In the genomic region with DNA sequence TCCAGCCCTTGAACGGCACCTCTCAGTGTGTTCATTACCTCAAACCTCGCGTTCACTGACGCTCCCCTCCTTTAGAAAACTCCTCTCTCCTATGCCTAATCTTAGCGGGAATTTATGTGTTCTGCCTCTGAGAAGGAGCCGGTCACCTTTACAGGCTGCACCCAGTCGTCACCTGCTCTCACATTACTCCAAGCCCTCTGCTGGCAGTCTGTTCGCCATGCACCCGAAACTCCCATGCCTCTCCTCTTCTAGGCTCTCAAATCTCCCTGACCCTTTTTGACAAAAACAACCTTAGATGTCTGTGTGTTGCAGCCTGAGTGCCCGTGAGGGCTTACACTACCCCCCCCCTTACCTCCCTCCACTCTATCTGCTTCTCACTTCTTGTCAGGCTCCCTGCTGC, we compare ENCODE assay signal across 11 mouse cellular contexts. TPM values are rescaled to one million over a fixed set of nuclear protein-coding genes. Genes with fewer than 3 reads are reported as not detected.
DNase-seq lines count a peak whose midpoint lies in the region; ATAC-seq and TF ChIP-seq lines count a peak whose summit lies in the region.
"Had no signal": no experiment of that assay in that cellular context is flagged by ENCODE, and none has a peak within 500 bp of the region (broad histone marks: within the 10 kb centered on the region; RNA-seq: fewer than 3 reads in every experiment).

No protein-coding gene starts in this region.

- no peaks in the 10 kb centered on the region for H3K36me3 ChIP-seq in forebrain, postnatal 0 days (ENCODE audit: insufficient read depth)
- H3K36me3 ChIP-seq in forebrain, embryonic 10.5 days (replicated peaks): 0 out of 2 replicates have a peak, but pooled peaks cover 2% of the 10 kb centered on the region
- H3K36me3 ChIP-seq in liver, embryonic 14.5 days (replicated peaks; ENCODE audit: control insufficient read depth, insufficient read depth, low read depth): no peaks in the 10 kb centered on the region
- H3K36me3 ChIP-seq: embryonic facial prominence, embryonic 15.5 days had no signal

- no peak for DNase-seq in forebrain, postnatal 0 days
- DNase-seq in forebrain, embryonic 10.5 days (ENCODE audit: extremely low spot score, low spot score): no peak
- no peak for DNase-seq in liver, embryonic 14.5 days (ENCODE audit: low read depth in 3 of 3, low spot score in 3 of 3)
- no peak for DNase-seq in liver
- peak; percentile 66 for DNase-seq in ES-CJ7 (ENCODE audit: low read depth, low spot score)
- peak; percentile 37 for DNase-seq in kidney, postnatal 10 days
- DNase-seq in neural tube, embryonic 10.5 days (ENCODE audit: extremely low spot score, low spot score): no peak

- TF ChIP-seq EP300 in liver, embryonic 14.5 days (IDR thresholded peaks at IDR 0.05; ENCODE audit: low read depth): no peak

- WGBS in forebrain, postnatal 0 days: 39% methylated on average over 10 of the region's 10 CpGs
- WGBS in forebrain, embryonic 10.5 days: 40% methylated on average over 10 of the region's 10 CpGs
- whole genome bisulfite sequencing in liver, embryonic 14.5 days (ENCODE audit: insufficient replicate concordance): 27% methylated on average over 10 of the region's 10 CpGs

- H3K4me3 ChIP-seq in forebrain, postnatal 0 days (ENCODE audit: low read depth, low read length): no peak overlapping the region
- H3K4me3 ChIP-seq in forebrain, embryonic 10.5 days: no peak overlapping the region
- no peak overlapping the region for H3K4me3 ChIP-seq in liver, embryonic 14.5 days (ENCODE audit: insufficient read depth in 1 of 2, low read depth in 2 of 2, low read length in 2 of 2)
- H3K4me3 ChIP-seq: embryonic facial prominence, embryonic 15.5 days had no signal

- H3K9ac ChIP-seq in forebrain, postnatal 0 days: no peak overlapping the region
- no peak overlapping the region for H3K9ac ChIP-seq in liver, embryonic 14.5 days (replicated peaks)
- H3K9ac ChIP-seq: embryonic facial prominence, embryonic 15.5 days had no signal

- peak; percentile 32; the same call in 1 of the 2 replicates for ATAC-seq in forebrain, postnatal 0 days
- ATAC-seq in liver, embryonic 14.5 days (ENCODE audit: insufficient read depth): no peak
- ATAC-seq in frontal cortex, adult (ENCODE audit: low TSS enrichment): no peak

- H3K4me1 ChIP-seq in forebrain, postnatal 0 days (ENCODE audit: insufficient read depth): no peaks in the 10 kb centered on the region
- no peaks in the 10 kb centered on the region for H3K4me1 ChIP-seq in forebrain, embryonic 10.5 days
- H3K4me1 ChIP-seq in liver, embryonic 14.5 days (replicated peaks; ENCODE audit: control insufficient read depth in 2 of 2, insufficient read depth in 2 of 2, low read length in 1 of 2): no peaks in the 10 kb centered on the region; a peak in 1 of 4 replicates
- H3K4me1 ChIP-seq: embryonic facial prominence, embryonic 15.5 days had no signal

- no peaks in the 10 kb centered on the region for H3K9me3 ChIP-seq in forebrain, postnatal 0 days (ENCODE audit: low read length)
- H3K9me3 ChIP-seq in forebrain, embryonic 10.5 days: no peaks in the 10 kb centered on the region
- no peaks in the 10 kb centered on the region for H3K9me3 ChIP-seq in liver, embryonic 14.5 days (ENCODE audit: control insufficient read depth, low read length)
- H3K9me3 ChIP-seq: embryonic facial prominence, embryonic 15.5 days had no signal

- H3K4me2 ChIP-seq in forebrain, postnatal 0 days (ENCODE audit: low read depth): no peak overlapping the region
- no peak overlapping the region for H3K4me2 ChIP-seq in liver, embryonic 14.5 days (ENCODE audit: low read depth)
- H3K4me2 ChIP-seq: embryonic facial prominence, embryonic 15.5 days had no signal

- TF ChIP-seq CTCF in forebrain, postnatal 0 days (IDR thresholded peaks at IDR 0.05; ENCODE audit: low read depth): peak; percentile 38; the same call in 1 of the 2 replicates
- peak; percentile 51 for TF ChIP-seq CTCF in liver, embryonic 14.5 days (IDR thresholded peaks at IDR 0.05; ENCODE audit: low read depth)

- H3K27me3 ChIP-seq in forebrain, postnatal 0 days (ENCODE audit: insufficient read depth, low read length): no peaks in the 10 kb centered on the region
- H3K27me3 ChIP-seq in forebrain, embryonic 10.5 days (ENCODE audit: poor library complexity, severe bottlenecking): no peaks in the 10 kb centered on the region
- H3K27me3 ChIP-seq in liver, embryonic 14.5 days (ENCODE audit: control insufficient read depth, insufficient read depth, low read length): no peaks in the 10 kb centered on the region
- H3K27me3 ChIP-seq: embryonic facial prominence, embryonic 15.5 days had no signal

- H3K27ac ChIP-seq in forebrain, postnatal 0 days (ENCODE audit: low read depth, low read length): no peak overlapping the region
- H3K27ac ChIP-seq in forebrain, embryonic 10.5 days: no peak overlapping the region
- no peak overlapping the region for H3K27ac ChIP-seq in liver, embryonic 14.5 days
- H3K27ac ChIP-seq: embryonic facial prominence, embryonic 15.5 days had no signal

RNA-seq across cellular contexts. Expression of a gene that starts 13.2 kb away (rescaled TPM):
- 0.14 and 1.6 TPM in 2 replicates for total RNA-seq in forebrain, postnatal 0 days (2014; rRNA removed)
- 0.12 and 0.48 TPM in 2 replicates for polyA plus RNA-seq in forebrain, postnatal 0 days (2015; fragmentation: Nextera tagmentation; extraction: Ambion mirVana)
- 0.25 and 0.30 TPM in 2 replicates for polyA plus RNA-seq in forebrain, embryonic 10.5 days (2016; fragmentation: Nextera tagmentation; extraction: Ambion mirVana)
- 4.6 and 5.9 TPM in 2 replicates for polyA plus RNA-seq in liver, embryonic 14.5 days (2012; rRNA removed)
- 5.5 and 6.5 TPM in 2 replicates for polyA plus RNA-seq in liver, embryonic 14.5 days (2014; fragmentation: Nextera tagmentation; extraction: Ambion mirVana)
- total RNA-seq: left cerebral cortex, adult 18-20 months had no signal

RNA-seq across cellular contexts. Expression of a gene that starts 19.2 kb away (rescaled TPM):
- total RNA-seq in forebrain, postnatal 0 days (2014; rRNA removed): 0.62 and 2.5 TPM in 2 replicates
- 0.20 and 0.30 TPM in 2 replicates for polyA plus RNA-seq in forebrain, postnatal 0 days (2015; fragmentation: Nextera tagmentation; extraction: Ambion mirVana)
- polyA plus RNA-seq in forebrain, embryonic 10.5 days (2016; fragmentation: Nextera tagmentation; extraction: Ambion mirVana): 6.3 and 7.1 TPM in 2 replicates
- 0.05 and 0.11 TPM in 2 replicates for polyA plus RNA-seq in liver, embryonic 14.5 days (2012; rRNA removed)
- 0.11 and 0.25 TPM in 2 replicates for polyA plus RNA-seq in liver, embryonic 14.5 days (2014; fragmentation: Nextera tagmentation; extraction: Ambion mirVana)
- total RNA-seq: granulocyte monocyte progenitor cell, adult 5-6 weeks; left cerebral cortex, adult 18-20 months had no signal

RNA-seq across cellular contexts. Expression of a gene that starts 28.5 kb away (rescaled TPM):
- total RNA-seq in forebrain, postnatal 0 days (2014; rRNA removed): 0.69 and 2.1 TPM in 2 replicates
- 1.2 and 1.7 TPM in 2 replicates for polyA plus RNA-seq in forebrain, postnatal 0 days (2015; fragmentation: Nextera tagmentation; extraction: Ambion mirVana)
- not detected in 2 replicates for polyA plus RNA-seq in forebrain, embryonic 10.5 days (2016; fragmentation: Nextera tagmentation; extraction: Ambion mirVana)
- polyA plus RNA-seq in liver, embryonic 14.5 days (2012; rRNA removed): 0.04 TPM in 1 of 2 replicates, not detected in the other
- polyA plus RNA-seq in liver, embryonic 14.5 days (2014; fragmentation: Nextera tagmentation; extraction: Ambion mirVana): 0.15 and 0.32 TPM in 2 replicates
- total RNA-seq: granulocyte monocyte progenitor cell, adult 5-6 weeks had no signal

Comparison
In these comparisons a context has a peak if more than half of its experiments do, and no peak if none do; other contexts are left out.
1. DNase-seq: peak in ES-CJ7 (single experiment) and kidney, postnatal 10 days (single experiment); none in forebrain, postnatal 0 days (single experiment), forebrain, embryonic 10.5 days (single experiment), liver, embryonic 14.5 days (0 of 3), liver (single experiment) and neural tube, embryonic 10.5 days (single experiment).